Mouse (Mus musculus) heart, adult 2 months (tissue): ENCODE data around the gene Grem1.

Experiments
- CTCF ChIP-seq: fragments of 200-600 bp; IDR thresholded peaks from 2 replicates; pipeline ENCODE4 v1.8.1; 2022; ENCODE audit warnings: antibody characterized with exemption, mild to moderate bottlenecking, moderate library complexity
- POLR2A ChIP-seq: fragments of 200-500 bp; IDR thresholded peaks from 2 replicates; pipeline ENCODE4 v1.6.1; 2011; ENCODE audit warnings: mild to moderate bottlenecking, low read depth, low read length, control low read depth; ENCODE audit not compliant: insufficient read depth

- TF ChIP-seq CTCF (no peak), POLR2A (no peak)
These were observed 8.7 kb downstream of the Grem1 start for GRCm38 (mm10) chr2:113749721-113750120.
